Mouse (Mus musculus) ES-Bruce4 (cell line): Measurements from ENCODE around the gene Fkbp11.

ENCODE experiments used
- CTCF ChIP-seq: IDR thresholded peaks from one replicate; pipeline ENCODE4 v1.8.1; 2011; ENCODE audit warnings: low read depth, low read length
- POLR2A ChIP-seq: IDR thresholded peaks from one replicate; pipeline ENCODE4 v1.8.1; 2011; ENCODE audit warnings: low read length; ENCODE audit not compliant: insufficient read depth

- no peak for TF ChIP-seq CTCF
- no peak for TF ChIP-seq POLR2A
Observed at GRCm38 (mm10) chr15:98777762-98778161, 49.8 kb upstream of the Fkbp11 start, which contains the start of gene Wnt10b.
